Mouse (Mus musculus): ENCODE data around the gene Borcs6.
"Not testable (repeated sequence)": the region's sequence is repeated elsewhere in the genome, so short reads cannot be mapped to it uniquely, and the experiment has no call there.

The Borcs6 gene

GRCm38 (mm10) chr11:69059357-69059974 is at the start of gene Borcs6:
Gene Borcs6 (plus strand): TSS chr11:69059717.
- peak; percentile 97 for DNase-seq (ENCODE audit: low read depth, low spot score)
- Histone ChIP-seq H3K27me3 (ENCODE audit: control insufficient read depth, insufficient read depth, low read length, poor library complexity, severe bottlenecking) (no peaks in the 10 kb centered on the region), H3K36me3 (ENCODE audit: control insufficient read depth, insufficient read depth, low read length, poor library complexity, severe bottlenecking) (no peaks in the 10 kb centered on the region)

GRCm38 (mm10) chr11:69010400-69011323 is 48.9 kb upstream of the Borcs6 start:
- Histone ChIP-seq H3K27me3 (ENCODE audit: control insufficient read depth, insufficient read depth, low read length, poor library complexity, severe bottlenecking) (no peaks in the 10 kb centered on the region), H3K36me3 (ENCODE audit: control insufficient read depth, insufficient read depth, low read length, poor library complexity, severe bottlenecking) (no peaks in the 10 kb centered on the region)
- DNase-seq (ENCODE audit: low read depth, low spot score), result no peak

- H3K36me3 ChIP-seq (ENCODE audit: control insufficient read depth, insufficient read depth, low read length, poor library complexity, severe bottlenecking); DNase-seq (ENCODE audit: low read depth, low spot score); H3K27me3 ChIP-seq (ENCODE audit: control insufficient read depth, insufficient read depth, low read length, poor library complexity, severe bottlenecking): not testable (repeated sequence)
Measured at GRCm38 (mm10) chr11:69011445-69011844, 48.1 kb upstream of the Borcs6 start.

GRCm38 (mm10) chr11:69012071-69012601 is 47.4 kb upstream of the Borcs6 start:
- Histone ChIP-seq H3K27me3 (ENCODE audit: control insufficient read depth, insufficient read depth, low read length, poor library complexity, severe bottlenecking) (no peaks in the 10 kb centered on the region), H3K36me3 (ENCODE audit: control insufficient read depth, insufficient read depth, low read length, poor library complexity, severe bottlenecking) (no peaks in the 10 kb centered on the region)
- DNase-seq (ENCODE audit: low read depth, low spot score), result peak; percentile 90

- H3K36me3 ChIP-seq (ENCODE audit: control insufficient read depth, insufficient read depth, low read length, poor library complexity, severe bottlenecking), result no peaks in the 10 kb centered on the region
- peak; percentile 94 for DNase-seq (ENCODE audit: low read depth, low spot score)
- H3K27me3 ChIP-seq (ENCODE audit: control insufficient read depth, insufficient read depth, low read length, poor library complexity, severe bottlenecking), result no peaks in the 10 kb centered on the region
Measured at GRCm38 (mm10) chr11:69015644-69016441, 43.7 kb upstream of the Borcs6 start, which contains the start of gene Ctc1. Gene Ctc1 (plus strand): TSS chr11:69015911.

- Histone ChIP-seq H3K36me3 (ENCODE audit: control insufficient read depth, insufficient read depth, low read length, poor library complexity, severe bottlenecking) (no peaks in the 10 kb centered on the region), H3K27me3 (ENCODE audit: control insufficient read depth, insufficient read depth, low read length, poor library complexity, severe bottlenecking) (no peaks in the 10 kb centered on the region)
- DNase-seq (ENCODE audit: low read depth, low spot score), result no peak
Measured at GRCm38 (mm10) chr11:69016755-69017154, 42.8 kb upstream of the Borcs6 start.

- H3K36me3 ChIP-seq (ENCODE audit: control insufficient read depth, insufficient read depth, low read length, poor library complexity, severe bottlenecking), result peaks cover 7% of the 10 kb centered on the region
- no peak for DNase-seq (ENCODE audit: low read depth, low spot score)
- H3K27me3 ChIP-seq (ENCODE audit: control insufficient read depth, insufficient read depth, low read length, poor library complexity, severe bottlenecking), result no peaks in the 10 kb centered on the region
Measured at GRCm38 (mm10) chr11:69020691-69021090, 38.8 kb upstream of the Borcs6 start.

- no peaks in the 10 kb centered on the region for H3K27me3 ChIP-seq (ENCODE audit: control insufficient read depth, insufficient read depth, low read length, poor library complexity, severe bottlenecking)
- no peak for DNase-seq (ENCODE audit: low read depth, low spot score)
- H3K36me3 ChIP-seq (ENCODE audit: control insufficient read depth, insufficient read depth, low read length, poor library complexity, severe bottlenecking), result peaks cover 17% of the 10 kb centered on the region
Measured at GRCm38 (mm10) chr11:69026562-69026961, 33.0 kb upstream of the Borcs6 start.

GRCm38 (mm10) chr11:69028805-69029204 is 30.7 kb upstream of the Borcs6 start:
- no peaks in the 10 kb centered on the region for H3K27me3 ChIP-seq (ENCODE audit: control insufficient read depth, insufficient read depth, low read length, poor library complexity, severe bottlenecking)
- H3K36me3 ChIP-seq (ENCODE audit: control insufficient read depth, insufficient read depth, low read length, poor library complexity, severe bottlenecking), result peaks cover 13% of the 10 kb centered on the region
- DNase-seq (ENCODE audit: low read depth, low spot score), result peak; percentile 29

GRCm38 (mm10) chr11:69033552-69033951 is 26.0 kb upstream of the Borcs6 start:
- no peaks in the 10 kb centered on the region for H3K27me3 ChIP-seq (ENCODE audit: control insufficient read depth, insufficient read depth, low read length, poor library complexity, severe bottlenecking)
- DNase-seq (ENCODE audit: low read depth, low spot score), result no peak
- H3K36me3 ChIP-seq (ENCODE audit: control insufficient read depth, insufficient read depth, low read length, poor library complexity, severe bottlenecking), result peaks cover 4% of the 10 kb centered on the region; the same call in 1 of the 2 replicates

GRCm38 (mm10) chr11:69034585-69034984 is 24.9 kb upstream of the Borcs6 start:
- Histone ChIP-seq H3K36me3 (ENCODE audit: control insufficient read depth, insufficient read depth, low read length, poor library complexity, severe bottlenecking) (peaks cover 4% of the 10 kb centered on the region; the same call in 1 of the 2 replicates), H3K27me3 (ENCODE audit: control insufficient read depth, insufficient read depth, low read length, poor library complexity, severe bottlenecking) (no peaks in the 10 kb centered on the region)
- no peak for DNase-seq (ENCODE audit: low read depth, low spot score)

- no peak for DNase-seq (ENCODE audit: low read depth, low spot score)
- Histone ChIP-seq H3K36me3 (ENCODE audit: control insufficient read depth, insufficient read depth, low read length, poor library complexity, severe bottlenecking) (peaks cover 4% of the 10 kb centered on the region; the same call in 1 of the 2 replicates), H3K27me3 (ENCODE audit: control insufficient read depth, insufficient read depth, low read length, poor library complexity, severe bottlenecking) (no peaks in the 10 kb centered on the region)
Measured at GRCm38 (mm10) chr11:69035411-69035810, 24.1 kb upstream of the Borcs6 start.

GRCm38 (mm10) chr11:69035849-69036248 is 23.7 kb upstream of the Borcs6 start:
- peak; percentile 85 for DNase-seq (ENCODE audit: low read depth, low spot score)
- Histone ChIP-seq H3K27me3 (ENCODE audit: control insufficient read depth, insufficient read depth, low read length, poor library complexity, severe bottlenecking) (no peaks in the 10 kb centered on the region), H3K36me3 (ENCODE audit: control insufficient read depth, insufficient read depth, low read length, poor library complexity, severe bottlenecking) (peaks cover 4% of the 10 kb centered on the region; the same call in 1 of the 2 replicates)

GRCm38 (mm10) chr11:69036486-69037230 is 22.9 kb upstream of the Borcs6 start:
- Histone ChIP-seq H3K36me3 (ENCODE audit: control insufficient read depth, insufficient read depth, low read length, poor library complexity, severe bottlenecking) (peaks cover 2% of the 10 kb centered on the region; the same call in 1 of the 2 replicates), H3K27me3 (ENCODE audit: control insufficient read depth, insufficient read depth, low read length, poor library complexity, severe bottlenecking) (no peaks in the 10 kb centered on the region)
- peak; percentile 95 for DNase-seq (ENCODE audit: low read depth, low spot score)
